Mouse (Mus musculus) MEL (cell line): Measurements from ENCODE around the gene Enox1. TPM values are rescaled to one million over a fixed set of nuclear protein-coding genes. Genes with fewer than 3 reads are reported as not detected.

Experiments
- DNase-seq: peaks from one replicate; pipeline ENCODE4 v3.0.0; 2011; ENCODE audit warnings: low read depth, low spot score
- H3K27ac ChIP-seq: 2 replicates; pipeline ENCODE4 v1.5.1; 2012; ENCODE audit warnings: low read depth, mild to moderate bottlenecking, control low read depth, low read length, moderate library complexity; ENCODE audit not compliant: control insufficient read depth
- H3K27me3 ChIP-seq, 2 experiments: fragments of 150-350 bp in 1 of 2; sonication (generic) in 1 of 2; 2 replicates each; pipeline ENCODE4 v1.6.1; 2012; ENCODE audit warnings: low read length in 2 of 2, mild to moderate bottlenecking in 2 of 2, improper control_type of control experiment in 1 of 2, moderate library complexity in 1 of 2; ENCODE audit not compliant: insufficient read depth in 2 of 2, control insufficient read depth in 1 of 2
- H3K36me3 ChIP-seq, 2 experiments: 2 replicates each; pipeline ENCODE4 v1.6.1; 2012 to 2014; ENCODE audit warnings: low read length in 2 of 2, improper control_type of control experiment in 1 of 2, inconsistent platforms in 1 of 2, mild to moderate bottlenecking in 1 of 2; ENCODE audit not compliant: insufficient read depth in 2 of 2, control insufficient read depth in 1 of 2
- H3K4me1 ChIP-seq, 2 experiments: fragments of 150-350 bp in 1 of 2; sonication (generic) in 1 of 2; 2 replicates each; pipeline ENCODE4 v1.6.1; 2012; ENCODE audit warnings: low read length in 2 of 2, improper control_type of control experiment in 1 of 2, mild to moderate bottlenecking in 1 of 2; ENCODE audit not compliant: insufficient read depth in 2 of 2, control insufficient read depth in 1 of 2
- H3K4me3 ChIP-seq, 2 experiments: fragments of 150-350 bp in 1 of 2; sonication (generic) in 1 of 2; 2 replicates each; pipeline ENCODE4 v1.5.1; 2012; ENCODE audit warnings: low read depth in 2 of 2, low read length in 2 of 2, mild to moderate bottlenecking in 2 of 2, moderate library complexity in 2 of 2, control low read depth in 1 of 2, improper control_type of control experiment in 1 of 2; ENCODE audit not compliant: control insufficient read depth in 1 of 2, insufficient read depth in 1 of 2
- H3K79me2 ChIP-seq: 2 replicates; pipeline ENCODE4 v1.6.1; 2012; ENCODE audit warnings: mild to moderate bottlenecking, low read length, moderate library complexity; ENCODE audit not compliant: control insufficient read depth, poor library complexity, insufficient read depth
- H3K9ac ChIP-seq: 2 replicates; pipeline ENCODE4 v1.6.1; 2012; ENCODE audit warnings: low read depth, mild to moderate bottlenecking, control low read depth, low read length, moderate library complexity; ENCODE audit not compliant: control insufficient read depth, poor library complexity, severe bottlenecking
- H3K9me3 ChIP-seq: fragments of 150-350 bp; sonication (generic); replicated peaks from 2 replicates; pipeline ENCODE4 v1.6.1; 2012; ENCODE audit warnings: mild to moderate bottlenecking, low read length, improper control_type of control experiment, moderate library complexity; ENCODE audit not compliant: insufficient read depth
- CHD1 ChIP-seq: IDR thresholded peaks from 2 replicates; pipeline ENCODE4 v1.6.1; 2012; ENCODE audit warnings: low read depth, mild to moderate bottlenecking, inconsistent platforms, low read length, improper control_type of control experiment
- CHD2 ChIP-seq: IDR thresholded peaks from 2 replicates; pipeline ENCODE4 v1.6.1; 2011; ENCODE audit warnings: low read length, improper control_type of control experiment
- CTCF ChIP-seq, 3 experiments: IDR thresholded peaks in 2 of 3; conservative IDR thresholded peaks in 1 of 3; 2 replicates each; pipeline ENCODE4 v1.5.1; 2011 to 2012; ENCODE audit warnings: low read length in 3 of 3, low read depth in 2 of 3, mild to moderate bottlenecking in 2 of 3, improper control_type of control experiment in 1 of 3, inconsistent platforms in 1 of 3, mixed read lengths in 1 of 3, moderate library complexity in 1 of 3; ENCODE audit not compliant: control insufficient read depth in 1 of 3, insufficient read depth in 1 of 3, poor library complexity in 1 of 3, severe bottlenecking in 1 of 3
- E2F4 ChIP-seq: IDR thresholded peaks from 2 replicates; pipeline ENCODE4 v1.6.1; 2011; ENCODE audit warnings: low read depth, low read length, improper control_type of control experiment, borderline replicate concordance
- ELF1 ChIP-seq: IDR thresholded peaks from 2 replicates; pipeline ENCODE4 v1.6.1; 2014; ENCODE audit warnings: low read depth, mild to moderate bottlenecking, inconsistent platforms, low read length, improper control_type of control experiment, moderate library complexity
- EP300 ChIP-seq, 2 experiments: IDR thresholded peaks; 2 replicates each; pipeline ENCODE4 v1.6.1; 2011; ENCODE audit warnings: improper control_type of control experiment in 2 of 2, low read length in 2 of 2, low read depth in 1 of 2, mild to moderate bottlenecking in 1 of 2
- ETS1 ChIP-seq: IDR thresholded peaks from 2 replicates; pipeline ENCODE4 v1.6.1; 2012; ENCODE audit warnings: low read depth, mild to moderate bottlenecking, inconsistent platforms, low read length, improper control_type of control experiment, moderate library complexity
- GATA1 ChIP-seq: IDR thresholded peaks from 2 replicates; pipeline ENCODE4 v1.6.1; 2011; ENCODE audit warnings: low read depth, low read length, improper control_type of control experiment
- HCFC1 ChIP-seq: IDR thresholded peaks from 2 replicates; pipeline ENCODE4 v1.6.1; 2012; ENCODE audit warnings: low read depth, mild to moderate bottlenecking, inconsistent platforms, low read length, improper control_type of control experiment, moderate library complexity
- JUND ChIP-seq: IDR thresholded peaks from 2 replicates; pipeline ENCODE4 v1.6.1; 2011; ENCODE audit warnings: low read depth, mild to moderate bottlenecking, improper control_type of control experiment, low read length
- MAX ChIP-seq: IDR thresholded peaks from 2 replicates; pipeline ENCODE4 v1.6.1; 2011; ENCODE audit warnings: low read length, improper control_type of control experiment
- MAZ ChIP-seq: IDR thresholded peaks from 2 replicates; pipeline ENCODE4 v1.6.1; 2012; ENCODE audit warnings: low read depth, mild to moderate bottlenecking, inconsistent platforms, low read length, improper control_type of control experiment
- MEF2A ChIP-seq: IDR thresholded peaks from 2 replicates; pipeline ENCODE4 v1.6.1; 2014; ENCODE audit warnings: low read depth, mild to moderate bottlenecking, inconsistent platforms, low read length, improper control_type of control experiment; ENCODE audit not compliant: poor library complexity, insufficient replicate concordance, severe bottlenecking; ENCODE audit errors: extremely low read depth
- MXI1 ChIP-seq: IDR thresholded peaks from 2 replicates; pipeline ENCODE4 v1.6.1; 2011; ENCODE audit warnings: mild to moderate bottlenecking, low read depth, low read length, improper control_type of control experiment
- MYB ChIP-seq: IDR thresholded peaks from 2 replicates; pipeline ENCODE4 v1.6.1; 2011; ENCODE audit warnings: mild to moderate bottlenecking, low read depth, low read length, improper control_type of control experiment
- NELFE ChIP-seq: IDR thresholded peaks from 2 replicates; pipeline ENCODE4 v1.6.1; 2011; ENCODE audit warnings: low read depth, low read length, improper control_type of control experiment
- NRF1 ChIP-seq: IDR thresholded peaks from 2 replicates; pipeline ENCODE4 v1.6.1; 2014; ENCODE audit warnings: low read depth, mild to moderate bottlenecking, inconsistent platforms, low read length, improper control_type of control experiment, moderate library complexity; ENCODE audit not compliant: poor library complexity, insufficient read depth, severe bottlenecking
- POLR2A ChIP-seq, 2 experiments: IDR thresholded peaks; 2 replicates each; pipeline ENCODE4 v1.6.1; 2011 to 2012; ENCODE audit warnings: low read length in 2 of 2, mild to moderate bottlenecking in 2 of 2, control low read depth in 1 of 2, improper control_type of control experiment in 1 of 2, low read depth in 1 of 2, moderate library complexity in 1 of 2; ENCODE audit not compliant: control insufficient read depth in 1 of 2, insufficient read depth in 1 of 2, poor library complexity in 1 of 2
- POLR2AphosphoS5 ChIP-seq: IDR thresholded peaks from 2 replicates; pipeline ENCODE4 v1.6.1; 2012; ENCODE audit warnings: low read depth, borderline replicate concordance, mild to moderate bottlenecking, inconsistent platforms, low read length, moderate library complexity, mixed read lengths
- RAD21 ChIP-seq: IDR thresholded peaks from 2 replicates; pipeline ENCODE4 v1.6.1; 2011; ENCODE audit warnings: mild to moderate bottlenecking, low read depth, low read length, improper control_type of control experiment
- RCOR1 ChIP-seq: IDR thresholded peaks from 2 replicates; pipeline ENCODE4 v1.6.1; 2012; ENCODE audit warnings: low read depth, mild to moderate bottlenecking, inconsistent platforms, low read length, improper control_type of control experiment
- SIN3A ChIP-seq: IDR thresholded peaks from 2 replicates; pipeline ENCODE4 v1.6.1; 2012; ENCODE audit warnings: low read length, improper control_type of control experiment, inconsistent platforms
- TAL1 ChIP-seq: IDR thresholded peaks from 2 replicates; pipeline ENCODE4 v1.6.1; 2012; ENCODE audit warnings: mild to moderate bottlenecking, inconsistent platforms, low read length, moderate library complexity, mixed read lengths
- TCF12 ChIP-seq: IDR thresholded peaks from 2 replicates; pipeline ENCODE4 v1.6.1; 2014; ENCODE audit warnings: low read depth, mild to moderate bottlenecking, inconsistent platforms, low read length, improper control_type of control experiment, moderate library complexity
- UBTF ChIP-seq: IDR thresholded peaks from 2 replicates; pipeline ENCODE4 v1.6.1; 2012; ENCODE audit warnings: low read depth, mild to moderate bottlenecking, inconsistent platforms, low read length, improper control_type of control experiment, moderate library complexity, borderline replicate concordance; ENCODE audit not compliant: insufficient read depth
- USF2 ChIP-seq, 2 experiments: IDR thresholded peaks; 2 replicates each; pipeline ENCODE4 v1.6.1; 2011 to 2012; ENCODE audit warnings: improper control_type of control experiment in 2 of 2, low read length in 2 of 2, borderline replicate concordance in 1 of 2, inconsistent platforms in 1 of 2, low read depth in 1 of 2, mild to moderate bottlenecking in 1 of 2; ENCODE audit not compliant: insufficient read depth in 1 of 2
- ZC3H11A ChIP-seq: IDR thresholded peaks from 2 replicates; pipeline ENCODE4 v1.6.1; 2012; ENCODE audit warnings: low read depth, mild to moderate bottlenecking, inconsistent platforms, low read length, improper control_type of control experiment
- ZKSCAN1 ChIP-seq: IDR thresholded peaks from 2 replicates; pipeline ENCODE4 v1.6.1; 2012; ENCODE audit warnings: low read depth, mild to moderate bottlenecking, inconsistent platforms, low read length, improper control_type of control experiment, moderate library complexity
- ZNF384 ChIP-seq: IDR thresholded peaks from 2 replicates; pipeline ENCODE4 v1.6.1; 2012; ENCODE audit warnings: low read depth, mild to moderate bottlenecking, inconsistent platforms, low read length, improper control_type of control experiment
- polyA plus RNA-seq, 2 experiments: library from polyadenylated mRNA; stranded (reverse) in 1 of 2; unstranded in 1 of 2; fragments of >175 nt in 1 of 2; fragments of >200 nt in 1 of 2; gene quantifications; 2 replicates each; pipeline versions ENCODE4 v1.2.1 to v1.2.4; 2012; ENCODE audit warnings: low replicate concordance in 2 of 2, low read depth in 1 of 2; ENCODE audit not compliant: insufficient read length in 2 of 2, insufficient read depth in 1 of 2, missing spikeins in 1 of 2
- total RNA-seq: library from RNA; depleted of rRNA; stranded (reverse); fragments of 300-350 nt; gene quantifications from 2 replicates; pipeline ENCODE4 v1.2.3, GENCODE M21; 2012

Gene Enox1
- total and polyA plus RNA-seq, 3 experiments, result not detected

GRCm38 (mm10) chr14:77474026-77474425, 317.5 kb downstream of the Enox1 start:
- H3K4me3 ChIP-seq, result no peak overlapping the region
- H3K36me3 ChIP-seq, result no peaks in the 10 kb centered on the region
- H3K9me3 ChIP-seq, result no peaks in the 10 kb centered on the region
- H3K9ac ChIP-seq, result no peak overlapping the region
- no peaks in the 10 kb centered on the region for H3K79me2 ChIP-seq
- H3K4me1 ChIP-seq, result no peaks in the 10 kb centered on the region
- TF ChIP-seq RAD21 (no peak), MXI1 (no peak), USF2 (IDR thresholded peaks at IDR 0.05; ENCODE audit: borderline replicate concordance in 1 of 2, insufficient read depth in 1 of 2, low read depth in 1 of 2, low read length in 2 of 2) (no peak), MEF2A (no peak), ZC3H11A (no peak), MYB (no peak), EP300 (IDR thresholded peaks at IDR 0.05; ENCODE audit: low read depth in 1 of 2, low read length in 2 of 2) (no peak), ETS1 (no peak), NELFE (no peak), CTCF (IDR thresholded peaks at IDR 0.05 in 2 of 3, conservative IDR thresholded peaks at IDR 0.05 in 1 of 3; ENCODE audit: control insufficient read depth in 1 of 3, insufficient read depth in 1 of 3, low read depth in 2 of 3, low read length in 3 of 3, poor library complexity in 1 of 3, severe bottlenecking in 1 of 3) (no peak), CHD2 (no peak), TCF12 (no peak), TAL1 (no peak), POLR2AphosphoS5 (no peak), RCOR1 (no peak), ZKSCAN1 (no peak)
- no peak overlapping the region for H3K27ac ChIP-seq
- DNase-seq, result no peak
- no peaks in the 10 kb centered on the region for H3K27me3 ChIP-seq

DNA sequence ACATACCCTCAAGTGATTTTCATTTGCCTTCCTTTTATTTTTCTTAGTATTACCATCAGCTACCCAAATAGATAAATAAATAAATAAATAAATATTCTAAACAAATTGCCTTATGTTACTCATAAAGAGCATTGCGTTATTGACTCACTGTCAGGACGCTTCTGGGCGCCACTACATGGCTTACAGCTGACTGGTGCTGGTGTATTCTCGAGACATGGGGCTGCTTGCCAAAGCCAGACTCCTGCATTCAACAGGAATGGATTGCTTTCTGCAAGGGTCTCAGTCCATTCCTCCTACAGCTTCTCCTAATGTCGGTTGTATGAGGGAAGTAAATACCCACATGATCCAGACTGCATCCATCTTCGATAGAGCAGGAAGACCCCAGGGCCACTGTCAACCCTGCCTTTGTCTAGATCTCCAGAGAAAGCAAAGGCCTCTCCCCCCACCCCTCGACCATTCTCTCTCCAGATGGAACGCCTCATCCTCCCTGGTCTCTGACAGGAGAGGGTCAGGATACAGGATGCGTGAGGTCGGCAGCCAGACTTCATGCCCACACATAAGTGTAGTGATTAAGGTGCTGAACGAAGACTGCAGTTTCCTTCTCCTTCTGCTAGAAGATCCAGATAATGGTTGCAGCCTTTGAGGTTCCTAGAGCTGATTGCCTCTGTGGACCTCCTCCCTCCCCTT, 318.7 kb downstream of the Enox1 start:
- Histone ChIP-seq H3K79me2 (no peaks in the 10 kb centered on the region), H3K9ac (no peak overlapping the region), H3K4me1 (no peaks in the 10 kb centered on the region), H3K9me3 (no peaks in the 10 kb centered on the region), H3K27ac (no peak overlapping the region), H3K4me3 (no peak overlapping the region), H3K27me3 (no peaks in the 10 kb centered on the region), H3K36me3 (no peaks in the 10 kb centered on the region)
- TF ChIP-seq E2F4, result no peak
- no peak for TF ChIP-seq NELFE
- no peak for TF ChIP-seq MEF2A
- no peak for TF ChIP-seq HCFC1
- TF ChIP-seq CTCF (IDR thresholded peaks at IDR 0.05 in 2 of 3, conservative IDR thresholded peaks at IDR 0.05 in 1 of 3; ENCODE audit: control insufficient read depth in 1 of 3, insufficient read depth in 1 of 3, low read depth in 2 of 3, low read length in 3 of 3, poor library complexity in 1 of 3, severe bottlenecking in 1 of 3), result no peak
- no peak for TF ChIP-seq RAD21
- TF ChIP-seq MAZ, result no peak
- no peak for TF ChIP-seq JUND
- TF ChIP-seq ZNF384, result no peak
- TF ChIP-seq MAX, result no peak
- no peak for TF ChIP-seq ELF1
- TF ChIP-seq MYB, result no peak
- no peak for TF ChIP-seq UBTF
- no peak for TF ChIP-seq CHD1
- no peak for TF ChIP-seq SIN3A
- no peak for TF ChIP-seq GATA1
- TF ChIP-seq POLR2A (IDR thresholded peaks at IDR 0.05; ENCODE audit: control insufficient read depth in 1 of 2, insufficient read depth in 1 of 2, low read depth in 1 of 2, low read length in 2 of 2, poor library complexity in 1 of 2), result no peak
- no peak for TF ChIP-seq NRF1
- TF ChIP-seq TCF12, result no peak
- no peak for DNase-seq
